Mouse (Mus musculus) gastrocnemius, postnatal 10 days (tissue): Measurements from ENCODE around the gene Uap1. TPM values are rescaled to one million over a fixed set of nuclear protein-coding genes. Genes with fewer than 3 reads are reported as not detected.
A peak's percentile ranks its signal among the peaks of the same experiment; 100 is the strongest.
"Not testable (repeated sequence)": the region's sequence is repeated elsewhere in the genome, so short reads cannot be mapped to it uniquely, and the experiment has no call there.

ENCODE experiments used
- DNase-seq: peaks from one replicate; pipeline ENCODE4 v3.0.0; 2021; ENCODE audit warnings: mixed read lengths
- total RNA-seq, 2 experiments: library from RNA; stranded (reverse); gene quantifications; 2 replicates each; pipeline ENCODE4 v1.2.3; 2021

The Uap1 gene
- total RNA-seq, 2 experiments from 2014 or later: 32.5 to 34.6 TPM

- no peak for DNase-seq
These were observed 62.5 kb downstream of the Uap1 start for GRCm38 (mm10) chr1:170112261-170112660.

- peak; percentile 14 for DNase-seq
These were observed 63.0 kb downstream of the Uap1 start for GRCm38 (mm10) chr1:170111651-170112226.

- DNase-seq: peak; percentile 86
These were observed 64.0 kb downstream of the Uap1 start, which contains the start of gene Ddr2 for GRCm38 (mm10) chr1:170110516-170111332. Gene Ddr2 (minus strand): TSS chr1:170110762.

GRCm38 (mm10) chr1:170109776-170110515, 64.8 kb downstream of the Uap1 start:
- DNase-seq: peak; percentile 23

GRCm38 (mm10) chr1:170102814-170103213, 71.9 kb downstream of the Uap1 start:
- DNase-seq: not testable (repeated sequence)

Other genes starting within 250 kb of the Uap1 start
- gene Ccdc190, start 246.3 kb downstream of the Uap1 start, total RNA-seq: not detected
- 1 to 10 TPM; 3.3 to 3.8 TPM for gene Hsd17b7, start 205.7 kb downstream of the Uap1 start, total RNA-seq
- gene Ddr2, start 64.2 kb downstream of the Uap1 start, total RNA-seq: 10 to 100 TPM; 43.9 to 49.8 TPM
- 10 to 100 TPM; 12.2 to 13.4 TPM for gene Uhmk1, start 40.4 kb upstream of the Uap1 start, total RNA-seq
- gene Sh2d1b2, start 57.8 kb upstream of the Uap1 start, total RNA-seq: not detected
- not detected for gene Sh2d1b1, start 102.4 kb upstream of the Uap1 start, total RNA-seq
- gene Gm7694, start 131.4 kb upstream of the Uap1 start, total RNA-seq: 1 to 10 TPM; 1.0 to 1.2 TPM
- not detected for gene Spata46, start 133.8 kb upstream of the Uap1 start, total RNA-seq